Mouse (Mus musculus) limb, embryonic 14.5 days (tissue): ENCODE results near the gene Rhox8. TPM values are rescaled to one million over a fixed set of nuclear protein-coding genes. Genes with fewer than 3 reads are reported as not detected.
"Not testable (repeated sequence)": the region's sequence is repeated elsewhere in the genome, so short reads cannot be mapped to it uniquely, and the experiment has no call there.

Experiments
- ATAC-seq: fragments of 200-750 bp; cut with Nextera tagmentation; 2 replicates; pipeline ENCODE4 v1.8.0; 2017; ENCODE audit warnings: low read depth, moderate number of reproducible peaks, moderate TSS enrichment; ENCODE audit not compliant: low FRiP score
- DNase-seq: peaks from one replicate; pipeline ENCODE4 v3.0.0-alpha.2; 2015; ENCODE audit warnings: low spot score
- H3K27ac ChIP-seq: fragments of 300-500 bp; sonication (generic); replicated peaks from 2 replicates; pipeline ENCODE4 v1.5.1; 2014; ENCODE audit warnings: low read depth, mild to moderate bottlenecking, low read length, moderate library complexity, mixed read lengths
- H3K27me3 ChIP-seq: fragments of 300-500 bp; sonication (generic); 2 replicates; pipeline ENCODE4 v1.6.1; 2014; ENCODE audit warnings: low read length, mixed read lengths; ENCODE audit not compliant: control insufficient read depth, insufficient read depth
- H3K36me3 ChIP-seq: fragments of 300-500 bp; sonication (generic); 2 replicates; pipeline ENCODE4 v1.6.1; 2014; ENCODE audit warnings: mild to moderate bottlenecking, low read length, moderate library complexity, mixed read lengths; ENCODE audit not compliant: control insufficient read depth, insufficient read depth
- H3K4me1 ChIP-seq: fragments of 300-500 bp; sonication (generic); 2 replicates; pipeline ENCODE4 v1.6.1; 2014; ENCODE audit warnings: antibody characterized with exemption, low read length, mixed read lengths; ENCODE audit not compliant: control insufficient read depth, insufficient read depth
- H3K4me2 ChIP-seq: fragments of 300-500 bp; sonication (generic); replicated peaks from 2 replicates; pipeline ENCODE4 v1.6.1; 2014; ENCODE audit warnings: low read depth, mild to moderate bottlenecking, low read length, moderate library complexity; ENCODE audit not compliant: severe bottlenecking
- H3K4me3 ChIP-seq: fragments of 300-500 bp; sonication (generic); replicated peaks from 2 replicates; pipeline ENCODE4 v1.5.1; 2014; ENCODE audit warnings: low read length
- H3K9ac ChIP-seq: fragments of 300-500 bp; sonication (generic); 2 replicates; pipeline ENCODE4 v1.6.1; 2014; ENCODE audit warnings: mild to moderate bottlenecking, low read depth, low read length, moderate library complexity; ENCODE audit not compliant: severe bottlenecking
- H3K9me3 ChIP-seq: fragments of 300-500 bp; sonication (generic); 2 replicates; pipeline ENCODE4 v1.6.1; 2016; ENCODE audit warnings: low read length; ENCODE audit not compliant: control insufficient read depth
- POLR2A ChIP-seq: fragments of 200-500 bp; IDR thresholded peaks from 2 replicates; pipeline ENCODE4 v1.8.0; 2012; ENCODE audit warnings: inconsistent platforms, mild to moderate bottlenecking, moderate library complexity, borderline replicate concordance; ENCODE audit not compliant: insufficient read depth, insufficient read length; ENCODE audit errors: extremely low read depth
- WGBS: fragments of 180-500 bp; shearing (Covaris S2); extraction: QIAGEN DNeasy Blood & Tissue Kit; methylation state at CpG from one replicate; pipeline ENCODE4 v1.1.7; 2014; 5-methylcytosine and 5-hydroxymethylcytosine counted together
- polyA plus RNA-seq, 2 experiments: library from polyadenylated mRNA; depleted of rRNA in 1 of 2; stranded (reverse) in 1 of 2; unstranded in 1 of 2; fragments of >200 nt; fragmentation: Nextera tagmentation in 1 of 2; extraction: Ambion mirVana in 1 of 2; gene quantifications; 2 replicates each; pipeline versions ENCODE4 v1.2.1 to v1.2.3; 2012 to 2014

Gene Rhox8
- polyA plus RNA-seq, 2 experiments = not detected

DNA sequence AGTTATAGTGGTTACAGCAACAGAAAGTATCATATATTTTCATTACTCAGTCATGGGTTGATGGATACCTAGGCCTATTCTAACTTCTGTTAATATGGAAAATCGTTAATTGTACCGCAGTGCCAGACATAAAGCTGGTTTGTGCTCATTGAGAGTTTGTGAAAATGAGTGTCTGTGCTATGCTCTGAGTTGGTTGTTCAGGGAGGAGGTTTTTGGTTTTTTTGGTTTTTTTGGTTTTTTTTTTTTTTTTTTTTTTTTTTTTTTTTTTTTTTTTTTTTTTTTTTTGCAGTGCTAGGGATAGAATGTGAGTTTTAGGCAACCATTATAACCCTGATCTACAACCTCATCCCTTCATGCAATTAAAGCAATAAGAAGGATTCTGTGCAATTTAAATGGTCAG, 7.1 kb downstream of the Rhox8 start:
- no peak overlapping the region for H3K4me3 ChIP-seq
- 91% methylated on average over 2 of the region's 2 CpGs for WGBS
- no peak overlapping the region for H3K4me2 ChIP-seq
- H3K9ac ChIP-seq = no peak overlapping the region
- no peaks in the 10 kb centered on the region for H3K36me3 ChIP-seq
- no peak for ATAC-seq
- H3K27me3 ChIP-seq = no peaks in the 10 kb centered on the region
- H3K9me3 ChIP-seq = no peaks in the 10 kb centered on the region
- H3K27ac ChIP-seq = no peak overlapping the region
- no peaks in the 10 kb centered on the region for H3K4me1 ChIP-seq
- DNase-seq = no peak
- no peak for TF ChIP-seq POLR2A

GRCm38 (mm10) chrX:37831386-37831785, 47.4 kb downstream of the Rhox8 start, which contains the start of gene Rhox7a:
TSS of gene Rhox7a (plus strand) at chrX:37831686.
- not testable (repeated sequence) for H3K4me1 ChIP-seq, H3K27me3 ChIP-seq, H3K4me3 ChIP-seq, ATAC-seq, H3K9ac ChIP-seq, DNase-seq, H3K4me2 ChIP-seq, H3K9me3 ChIP-seq, H3K27ac ChIP-seq, H3K36me3 ChIP-seq
- 79% methylated on average over 8 of the region's 8 CpGs for WGBS

GRCm38 (mm10) chrX:37826610-37827009, 52.1 kb downstream of the Rhox8 start, which contains the start of gene Rhox6:
TSS of gene Rhox6 (plus strand) at chrX:37826910.
- H3K4me3 ChIP-seq, H3K9me3 ChIP-seq, H3K4me2 ChIP-seq, H3K9ac ChIP-seq, ATAC-seq, H3K27ac ChIP-seq, H3K36me3 ChIP-seq, H3K4me1 ChIP-seq, H3K27me3 ChIP-seq, DNase-seq: not testable (repeated sequence)
- WGBS = 89% methylated on average over 4 of the region's 12 CpGs

Other genes starting within 250 kb of the Rhox8 start
- not detected in 2 replicates for gene Rhox2g, start 235.5 kb downstream of the Rhox8 start, polyA plus RNA-seq (2012; rRNA removed)
- gene Rhox2g, start 235.5 kb downstream of the Rhox8 start, polyA plus RNA-seq (2014; fragmentation: Nextera tagmentation; extraction: Ambion mirVana) = not detected in 2 replicates
- gene Rhox4g, start 227.6 kb downstream of the Rhox8 start, polyA plus RNA-seq (2012; rRNA removed) = not detected in 2 replicates
- gene Rhox4g, start 227.6 kb downstream of the Rhox8 start, polyA plus RNA-seq (2014; fragmentation: Nextera tagmentation; extraction: Ambion mirVana) = not detected in 2 replicates
- gene Rhox3h, start 210.2 kb downstream of the Rhox8 start, polyA plus RNA-seq (2012; rRNA removed) = not detected in 2 replicates
- gene Rhox3h, start 210.2 kb downstream of the Rhox8 start, polyA plus RNA-seq (2014; fragmentation: Nextera tagmentation; extraction: Ambion mirVana) = not detected in 2 replicates
- gene Rhox2h, start 205.7 kb downstream of the Rhox8 start, polyA plus RNA-seq (2012; rRNA removed) = not detected in 2 replicates
- not detected in 2 replicates for gene Rhox2h, start 205.7 kb downstream of the Rhox8 start, polyA plus RNA-seq (2014; fragmentation: Nextera tagmentation; extraction: Ambion mirVana)
- gene Rhox5, start 74.1 kb downstream of the Rhox8 start, polyA plus RNA-seq (2012; rRNA removed) = 1.0 and 1.5 TPM in 2 replicates
- gene Rhox5, start 74.1 kb downstream of the Rhox8 start, polyA plus RNA-seq (2014; fragmentation: Nextera tagmentation; extraction: Ambion mirVana) = 1.2 TPM in 1 of 2 replicates, not detected in the other
- 0.40 and 0.65 TPM in 2 replicates for gene Rhox6, start 52.0 kb downstream of the Rhox8 start, polyA plus RNA-seq (2012; rRNA removed)
- gene Rhox6, start 52.0 kb downstream of the Rhox8 start, polyA plus RNA-seq (2014; fragmentation: Nextera tagmentation; extraction: Ambion mirVana) = 0.74 and 0.80 TPM in 2 replicates
- not detected in 2 replicates for gene Rhox7a, start 47.3 kb downstream of the Rhox8 start, polyA plus RNA-seq (2012; rRNA removed)
- not detected in 2 replicates for gene Rhox7a, start 47.3 kb downstream of the Rhox8 start, polyA plus RNA-seq (2014; fragmentation: Nextera tagmentation; extraction: Ambion mirVana)
- gene Rhox7b, start 18.3 kb upstream of the Rhox8 start, polyA plus RNA-seq (2012; rRNA removed) = not detected in 2 replicates
- gene Rhox7b, start 18.3 kb upstream of the Rhox8 start, polyA plus RNA-seq (2014; fragmentation: Nextera tagmentation; extraction: Ambion mirVana) = not detected in 2 replicates
- gene Rhox9, start 22.8 kb upstream of the Rhox8 start, polyA plus RNA-seq (2012; rRNA removed) = 0.32 and 0.35 TPM in 2 replicates
- not detected in 2 replicates for gene Rhox9, start 22.8 kb upstream of the Rhox8 start, polyA plus RNA-seq (2014; fragmentation: Nextera tagmentation; extraction: Ambion mirVana)
- gene Btg1-ps1, start 139.9 kb upstream of the Rhox8 start, polyA plus RNA-seq (2012; rRNA removed) = not detected in 2 replicates
- gene Btg1-ps1, start 139.9 kb upstream of the Rhox8 start, polyA plus RNA-seq (2014; fragmentation: Nextera tagmentation; extraction: Ambion mirVana) = not detected in 2 replicates
- gene Btg1-ps2, start 164.2 kb upstream of the Rhox8 start, polyA plus RNA-seq (2012; rRNA removed) = not detected in 2 replicates
- not detected in 2 replicates for gene Btg1-ps2, start 164.2 kb upstream of the Rhox8 start, polyA plus RNA-seq (2014; fragmentation: Nextera tagmentation; extraction: Ambion mirVana)
- gene Rhox10, start 187.5 kb upstream of the Rhox8 start, polyA plus RNA-seq (2012; rRNA removed) = not detected in 2 replicates
- not detected in 2 replicates for gene Rhox10, start 187.5 kb upstream of the Rhox8 start, polyA plus RNA-seq (2014; fragmentation: Nextera tagmentation; extraction: Ambion mirVana)
- gene Rhox11, start 206.2 kb upstream of the Rhox8 start, polyA plus RNA-seq (2012; rRNA removed) = not detected in 2 replicates
- gene Rhox11, start 206.2 kb upstream of the Rhox8 start, polyA plus RNA-seq (2014; fragmentation: Nextera tagmentation; extraction: Ambion mirVana) = not detected in 2 replicates
- gene Rhox12, start 232.0 kb upstream of the Rhox8 start, polyA plus RNA-seq (2012; rRNA removed) = not detected in 2 replicates
- not detected in 2 replicates for gene Rhox12, start 232.0 kb upstream of the Rhox8 start, polyA plus RNA-seq (2014; fragmentation: Nextera tagmentation; extraction: Ambion mirVana)
- gene Rhox13, start 242.3 kb upstream of the Rhox8 start, polyA plus RNA-seq (2012; rRNA removed) = not detected in 2 replicates
- gene Rhox13, start 242.3 kb upstream of the Rhox8 start, polyA plus RNA-seq (2014; fragmentation: Nextera tagmentation; extraction: Ambion mirVana) = not detected in 2 replicates